Mouse (Mus musculus) spleen, adult 18-20 months (tissue): Measurements from ENCODE around the gene Catip.
A peak's percentile ranks its signal among the peaks of the same experiment; 100 is the strongest.
"Not testable (repeated sequence)": the region's sequence is repeated elsewhere in the genome, so short reads cannot be mapped to it uniquely, and the experiment has no call there.

Source experiments
- DNase-seq, 2 experiments: peaks; one replicate each; pipeline ENCODE4 v3.0.0; 2022; ENCODE audit warnings: mixed read lengths in 2 of 2

Catip gene

GRCm38 (mm10) chr1:74385531-74385930, 23.6 kb downstream of the Catip start:
- DNase-seq, result no peak

GRCm38 (mm10) chr1:74386363-74386713, 24.4 kb downstream of the Catip start:
- DNase-seq, result no peak

DNA sequence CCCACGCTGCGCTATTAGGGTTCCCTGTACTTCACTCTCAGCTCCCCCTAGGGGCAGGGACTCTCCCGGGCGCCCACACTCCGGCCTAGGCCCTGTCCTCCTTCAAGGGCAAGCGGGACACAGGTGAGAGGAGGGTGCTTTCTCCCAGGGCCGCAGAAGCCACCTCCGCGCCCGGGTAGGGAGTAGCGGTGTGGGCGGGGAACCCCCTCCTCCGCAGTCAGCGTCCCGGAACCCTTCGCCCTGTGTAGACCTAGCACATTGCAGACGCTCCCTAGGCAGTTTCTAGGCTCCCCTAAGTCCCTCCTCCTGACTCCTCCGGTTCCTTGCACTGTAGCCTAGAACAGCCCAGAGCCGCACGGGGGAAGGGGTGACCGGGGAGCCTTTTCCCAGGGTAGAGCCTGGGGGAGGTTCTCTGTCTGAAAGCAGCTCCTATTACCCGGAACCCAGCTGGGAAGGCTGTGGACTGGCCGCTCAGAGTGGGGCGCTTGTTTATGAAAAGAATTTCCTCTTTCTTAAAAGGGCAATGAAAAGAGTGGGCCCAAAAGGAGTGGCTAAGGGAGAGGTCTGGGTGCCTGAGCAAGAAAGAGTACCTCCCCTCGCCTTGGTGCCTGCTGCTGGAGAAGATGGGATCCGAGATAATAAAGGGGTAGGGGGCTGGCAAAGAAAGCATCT, 24.9 kb downstream of the Catip start:
- DNase-seq, result peak; percentile 89 to 94

- no peak for DNase-seq
These were observed 25.6 kb downstream of the Catip start for GRCm38 (mm10) chr1:74387386-74387988.

DNA sequence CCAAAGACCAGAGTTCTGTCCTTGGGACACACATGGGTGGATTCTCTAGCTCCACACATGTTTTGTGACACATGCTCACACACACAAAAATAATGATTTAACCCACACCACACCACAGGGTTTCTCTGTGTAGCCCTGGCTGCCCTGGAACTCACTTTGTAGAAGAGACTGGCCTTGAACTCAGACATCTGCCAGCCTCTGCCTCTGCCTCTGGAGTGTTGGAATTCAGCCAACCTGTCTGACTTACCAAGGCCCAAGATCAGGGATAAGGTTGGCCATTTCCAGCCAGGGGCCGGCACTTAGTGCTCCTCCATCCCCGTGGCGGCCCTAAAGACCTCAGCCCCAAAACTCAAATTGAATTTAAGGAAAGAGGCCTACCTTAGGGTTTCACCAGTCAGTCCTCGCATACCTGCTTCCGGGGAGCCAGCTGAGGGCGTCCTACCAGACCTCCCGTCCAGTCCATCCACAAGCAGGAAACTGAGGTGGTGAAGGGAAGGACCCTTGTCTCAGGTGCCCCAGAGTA, 26.6 kb downstream of the Catip start:
- DNase-seq, result no peak

DNA sequence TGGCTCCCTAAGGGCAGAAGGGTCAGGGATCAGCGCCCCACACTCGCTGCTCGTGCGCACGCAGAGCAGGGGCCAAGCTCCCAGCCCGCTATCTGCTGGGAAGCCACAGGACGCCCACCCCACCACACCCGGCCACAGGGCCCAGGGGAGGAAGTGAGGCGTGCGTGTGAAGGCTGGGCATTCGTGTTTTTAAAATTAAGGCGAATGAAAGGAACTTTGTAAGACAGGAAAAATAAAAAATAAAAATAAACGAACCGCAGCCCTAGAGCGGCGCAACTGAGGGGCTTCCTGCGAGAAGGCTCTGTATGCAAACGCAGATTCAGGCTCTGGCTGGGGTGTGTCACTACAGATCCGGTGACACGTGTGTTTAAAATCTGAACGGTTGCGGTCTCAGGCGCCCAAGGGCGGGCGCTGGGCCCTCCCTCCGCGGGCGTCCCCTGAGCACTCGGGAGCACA, 28.0 kb downstream of the Catip start:
- peak; percentile 60 to 65 for DNase-seq

- peak; percentile 61 to 73 for DNase-seq
These were observed 28.5 kb downstream of the Catip start for GRCm38 (mm10) chr1:74390287-74390906.

GRCm38 (mm10) chr1:74390924-74391748, 29.2 kb downstream of the Catip start, which contains the start of gene Ctdsp1:
Ctdsp1 (plus strand) TSS chr1:74391509.
- DNase-seq, result peak; percentile 89 to 93

DNA sequence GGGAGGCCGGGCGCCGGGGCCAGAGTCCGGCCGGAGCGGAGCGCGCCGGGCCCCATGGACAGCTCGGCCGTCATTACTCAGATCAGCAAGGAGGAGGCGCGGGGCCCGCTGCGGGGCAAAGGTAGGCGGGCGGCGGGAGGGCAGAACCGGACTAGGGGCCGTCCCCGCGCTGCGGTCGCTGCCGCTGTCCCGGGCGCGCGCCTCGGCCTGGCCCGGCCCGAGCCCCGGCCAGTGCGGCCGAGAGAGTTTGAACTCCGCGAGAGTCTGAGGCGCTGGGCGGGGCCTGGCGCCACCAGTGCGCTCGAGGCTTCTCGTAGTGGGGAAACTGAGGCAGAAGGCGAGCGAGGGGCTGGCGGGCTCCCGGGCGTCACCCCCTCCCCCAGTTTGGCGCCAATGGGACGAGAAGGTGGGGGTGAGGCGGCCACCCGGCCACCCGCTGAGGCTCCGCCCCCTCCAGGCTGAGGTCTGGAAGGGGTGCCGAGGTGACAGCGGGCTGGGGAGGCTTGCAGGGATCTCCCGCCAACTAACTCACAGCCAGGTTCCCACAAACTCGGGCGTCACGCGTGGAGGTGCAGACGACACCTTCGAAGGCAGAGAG, 30.0 kb downstream of the Catip start:
- peak; percentile 72 to 78 for DNase-seq

GRCm38 (mm10) chr1:74392446-74392994, 30.6 kb downstream of the Catip start:
- no peak for DNase-seq

DNA sequence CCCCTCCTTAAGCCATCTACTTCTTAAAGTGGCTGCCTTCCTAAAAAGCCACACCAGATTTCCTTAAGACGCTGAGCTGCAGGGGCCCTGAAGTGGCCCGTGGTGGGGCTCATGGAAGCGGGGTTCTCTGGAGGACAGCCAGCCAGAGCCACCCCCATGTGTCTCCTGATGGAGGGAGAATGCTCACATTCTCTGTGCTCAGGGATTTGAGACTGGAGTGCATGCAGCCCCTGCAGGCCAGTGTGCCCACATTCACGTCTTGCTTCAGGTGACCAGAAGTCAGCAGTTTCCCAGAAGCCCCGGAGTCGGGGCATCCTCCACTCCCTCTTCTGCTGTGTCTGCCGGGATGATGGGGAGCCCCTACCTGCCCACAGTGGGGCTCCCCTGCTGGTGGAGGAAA, 31.1 kb downstream of the Catip start:
- no peak for DNase-seq

DNA sequence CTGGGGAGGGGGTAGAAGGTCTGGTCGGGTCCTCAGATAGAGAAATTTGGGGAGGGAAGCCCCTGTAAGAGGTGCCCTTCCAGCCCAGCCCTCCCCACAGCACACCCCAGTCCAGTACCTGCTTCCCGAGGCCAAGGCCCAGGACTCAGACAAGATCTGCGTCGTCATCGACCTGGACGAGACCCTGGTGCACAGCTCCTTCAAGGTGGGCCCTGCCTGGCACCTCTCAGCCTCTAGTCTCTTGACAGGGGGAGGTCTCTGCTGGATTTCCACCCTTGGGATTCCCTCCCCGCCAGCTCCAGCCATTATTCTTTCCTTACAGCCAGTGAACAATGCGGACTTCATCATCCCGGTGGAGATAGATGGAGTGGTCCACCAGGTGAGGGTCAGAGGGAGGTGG, 31.8 kb downstream of the Catip start:
- no peak for DNase-seq

GRCm38 (mm10) chr1:74394311-74394710, 32.4 kb downstream of the Catip start:
- DNase-seq, result no peak

GRCm38 (mm10) chr1:74394858-74395257, 33.0 kb downstream of the Catip start:
- DNase-seq, result no peak

- no peak for DNase-seq
These were observed 33.4 kb downstream of the Catip start for GRCm38 (mm10) chr1:74395290-74395689.

DNA sequence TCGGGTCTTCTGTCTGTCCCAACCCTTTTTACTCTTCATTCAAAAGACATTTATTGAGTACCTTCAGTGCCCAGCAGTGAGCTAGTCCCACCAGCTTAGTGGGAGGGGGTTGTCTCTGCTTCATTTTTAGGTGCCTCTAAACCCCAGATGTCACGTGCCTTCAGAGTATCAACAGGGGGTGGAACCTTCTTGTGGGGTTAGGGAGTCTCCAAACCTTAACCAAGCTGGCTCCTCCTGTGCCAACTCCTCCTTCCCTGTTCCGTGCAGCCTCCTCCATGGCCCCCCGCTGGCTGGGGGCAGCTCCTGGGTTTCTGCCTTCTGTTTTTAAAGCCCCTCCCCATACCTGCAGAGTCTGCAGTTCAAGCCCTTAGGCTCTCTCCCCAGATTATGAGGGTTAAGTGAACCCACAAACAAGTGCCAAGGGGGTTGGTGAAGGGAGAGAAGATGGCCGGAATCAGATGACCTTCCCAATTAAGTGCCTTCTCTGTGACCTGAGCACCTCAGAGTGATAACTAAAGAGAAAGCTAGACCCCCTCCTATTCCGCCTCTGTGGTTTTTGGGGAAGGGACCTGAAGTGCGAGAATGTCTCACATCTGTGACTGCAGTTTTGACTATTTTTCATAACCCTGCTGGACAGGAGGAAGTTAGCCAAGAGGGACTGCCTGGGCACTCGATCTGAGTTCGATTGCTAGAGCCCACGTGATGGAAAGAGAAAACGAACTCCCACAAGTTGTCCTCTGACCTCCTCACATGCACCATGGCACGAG, 34.7 kb downstream of the Catip start:
- DNase-seq, result not testable (repeated sequence)

GRCm38 (mm10) chr1:74397268-74397918, 35.5 kb downstream of the Catip start:
- peak; percentile 96 to 97 for DNase-seq

DNA sequence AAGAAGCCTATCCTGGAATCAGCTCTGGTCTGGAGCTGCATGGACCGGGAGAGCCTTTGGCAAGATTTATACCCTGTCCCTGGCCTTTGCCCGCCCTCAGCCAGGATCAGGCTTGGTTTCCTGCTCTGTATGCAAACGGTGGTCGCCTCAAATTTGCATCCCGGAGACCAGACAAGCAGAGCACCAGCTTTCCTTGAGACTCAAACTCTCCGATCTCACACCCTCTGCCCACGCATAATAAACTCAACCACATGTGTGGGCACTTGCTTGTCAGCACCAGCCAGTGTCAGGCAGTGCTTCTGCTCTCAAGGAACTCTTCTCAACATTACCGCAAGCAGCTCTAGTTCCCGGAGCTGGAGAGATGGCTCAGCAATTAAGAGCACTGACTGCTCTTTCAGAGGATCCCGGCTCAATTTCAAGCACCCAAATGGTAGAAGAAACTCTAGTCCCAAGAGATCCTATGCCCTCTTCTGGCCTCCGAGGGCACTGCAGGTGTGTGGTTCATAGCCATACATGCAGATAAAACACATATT, 36.1 kb downstream of the Catip start:
- peak; percentile 67 to 79 for DNase-seq

GRCm38 (mm10) chr1:74400531-74400930, 38.6 kb downstream of the Catip start:
- no peak for DNase-seq

- no peak for DNase-seq
These were observed 39.3 kb downstream of the Catip start for GRCm38 (mm10) chr1:74401015-74401702.
